Mouse (Mus musculus): ENCODE measurements at regions not wholly inside any gene's neighbourhood (a gene's known extent, or its start where the extent isn't known, plus 50 kb on each side); places are given as distances from the start of the nearest gene placed in this dataset.

- TF ChIP-seq CTCF (IDR thresholded peaks at IDR 0.05; ENCODE audit: low read depth, low read length) (no peak), POLR2A (IDR thresholded peaks at IDR 0.05; ENCODE audit: extremely low read depth, insufficient read depth, low read length) (no peak)
Observed at GRCm38 (mm10) chr7:73305286-73305975, 69.9 kb upstream of the Rgma start.
